Comparison of ENCODE assay signal across 10 mouse cellular contexts in the genomic region with DNA sequence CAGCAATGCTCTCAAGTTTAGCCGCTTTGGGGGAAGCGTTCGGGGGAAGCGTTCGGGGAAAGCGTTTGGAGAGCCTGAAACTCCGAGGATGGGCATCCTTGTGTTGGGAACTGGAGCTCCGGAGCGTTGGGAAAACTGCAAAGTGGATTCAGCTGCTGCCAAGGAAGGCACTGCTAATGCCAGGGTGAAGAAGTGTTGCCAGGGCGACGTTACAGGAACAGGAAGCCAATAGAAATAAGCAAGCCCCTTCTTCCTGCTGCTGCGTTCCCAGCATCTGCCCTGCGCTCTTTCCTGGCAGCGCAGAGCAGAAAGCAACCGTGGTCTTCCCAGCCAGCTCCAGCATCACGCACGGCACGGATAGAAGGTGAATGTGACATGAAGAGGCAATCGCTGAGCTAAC. TPM values are rescaled to one million over a fixed set of nuclear protein-coding genes. Genes with fewer than 3 reads are reported as not detected.
DNase-seq lines count a peak whose midpoint lies in the region; ATAC-seq and TF ChIP-seq lines count a peak whose summit lies in the region.
"Had no signal": no experiment of that assay in that cellular context is flagged by ENCODE, and none has a peak within 500 bp of the region (broad histone marks: within the 10 kb centered on the region; RNA-seq: fewer than 3 reads in every experiment).

No protein-coding gene starts in this region.

- ATAC-seq in intestine, embryonic 14.5 days (replicated peaks; ENCODE audit: low FRiP score, low TSS enrichment, low read depth), result no peak
- no peak; the same call in 1 of the 2 replicates for ATAC-seq in intestine, embryonic 16.5 days
- ATAC-seq in embryonic facial prominence, embryonic 15.5 days (ENCODE audit: insufficient number of reproducible peaks, low FRiP score, low TSS enrichment, low read depth), result no peak
- no peak for ATAC-seq in intestine, postnatal 0 days
- ATAC-seq in midbrain, postnatal 0 days (ENCODE audit: low FRiP score), result peak; percentile 54
- ATAC-seq in kidney, embryonic 16.5 days (ENCODE audit: low FRiP score, low TSS enrichment), result no peak

- no peak for TF ChIP-seq CTCF in intestine, postnatal 0 days (IDR thresholded peaks at IDR 0.05; ENCODE audit: low read depth)
- TF ChIP-seq CTCF in midbrain, postnatal 0 days (IDR thresholded peaks at IDR 0.05), result no peak

- peak overlapping the region; percentile 14; the same call in 1 of the 2 replicates for H3K4me2 ChIP-seq in intestine, embryonic 14.5 days (ENCODE audit: low read length)
- no peak overlapping the region for H3K4me2 ChIP-seq in intestine, embryonic 16.5 days (ENCODE audit: low read depth, low read length)
- H3K4me2 ChIP-seq in embryonic facial prominence, embryonic 15.5 days (replicated peaks), result peak overlapping the region; percentile 34
- 0 out of 2 replicates have a peak overlapping the region, but pooled peaks have one; percentile 10 for H3K4me2 ChIP-seq in intestine, postnatal 0 days (replicated peaks; ENCODE audit: low read depth)
- H3K4me2 ChIP-seq in midbrain, postnatal 0 days (ENCODE audit: low read depth, low read length, poor library complexity, severe bottlenecking), result peak overlapping the region; percentile 42
- H3K4me2 ChIP-seq in kidney, embryonic 16.5 days (replicated peaks; ENCODE audit: low read depth, low read length), result no peak overlapping the region
- H3K4me2 ChIP-seq: liver, embryonic 13.5 days had no signal

- H3K9me3 ChIP-seq in intestine, embryonic 14.5 days (ENCODE audit: control insufficient read depth, low read length), result no peaks in the 10 kb centered on the region
- no peaks in the 10 kb centered on the region for H3K9me3 ChIP-seq in intestine, embryonic 16.5 days (ENCODE audit: control insufficient read depth, low read length)
- no peaks in the 10 kb centered on the region for H3K9me3 ChIP-seq in embryonic facial prominence, embryonic 15.5 days (replicated peaks)
- H3K9me3 ChIP-seq in intestine, postnatal 0 days (ENCODE audit: control insufficient read depth), result no peaks in the 10 kb centered on the region
- no peaks in the 10 kb centered on the region for H3K9me3 ChIP-seq in midbrain, postnatal 0 days (ENCODE audit: low read length)
- no peaks in the 10 kb centered on the region for H3K9me3 ChIP-seq in kidney, embryonic 16.5 days (ENCODE audit: low read length)
- H3K9me3 ChIP-seq: liver, embryonic 13.5 days had no signal

- H3K36me3 ChIP-seq in intestine, embryonic 14.5 days (ENCODE audit: control insufficient read depth, insufficient read depth, low read length), result no peaks in the 10 kb centered on the region
- no peaks in the 10 kb centered on the region for H3K36me3 ChIP-seq in intestine, embryonic 16.5 days (ENCODE audit: control insufficient read depth, insufficient read depth, low read length)
- H3K36me3 ChIP-seq in embryonic facial prominence, embryonic 15.5 days, result no peaks in the 10 kb centered on the region
- H3K36me3 ChIP-seq in intestine, postnatal 0 days (ENCODE audit: control insufficient read depth, insufficient read depth), result no peaks in the 10 kb centered on the region
- no peaks in the 10 kb centered on the region for H3K36me3 ChIP-seq in midbrain, postnatal 0 days (ENCODE audit: insufficient read depth, low read length)
- H3K36me3 ChIP-seq in kidney, embryonic 16.5 days (ENCODE audit: insufficient read depth, low read length), result no peaks in the 10 kb centered on the region
- H3K36me3 ChIP-seq: liver, embryonic 13.5 days had no signal

- no peak overlapping the region for H3K4me3 ChIP-seq in intestine, embryonic 14.5 days (ENCODE audit: low read depth, low read length)
- no peak overlapping the region for H3K4me3 ChIP-seq in intestine, embryonic 16.5 days (ENCODE audit: low read length)
- H3K4me3 ChIP-seq in embryonic facial prominence, embryonic 15.5 days (replicated peaks), result peak overlapping the region; percentile 21
- H3K4me3 ChIP-seq in intestine, postnatal 0 days (ENCODE audit: low read depth, low read length), result no peak overlapping the region
- H3K4me3 ChIP-seq in midbrain, postnatal 0 days (ENCODE audit: low read depth, low read length), result peak overlapping the region; percentile 8; the same call in 1 of the 2 replicates
- no peak overlapping the region for H3K4me3 ChIP-seq in kidney, embryonic 16.5 days (ENCODE audit: low read length)
- H3K4me3 ChIP-seq: liver, embryonic 13.5 days had no signal

- WGBS in intestine, embryonic 14.5 days, result 56% methylated on average over 19 of the region's 19 CpGs
- 49% methylated on average over 19 of the region's 19 CpGs for WGBS in intestine, embryonic 16.5 days
- 37% methylated on average over 19 of the region's 19 CpGs for WGBS in embryonic facial prominence, embryonic 15.5 days
- WGBS in intestine, postnatal 0 days, result 53% methylated on average over 19 of the region's 19 CpGs
- 31% methylated on average over 19 of the region's 19 CpGs for WGBS in midbrain, postnatal 0 days
- 57% methylated on average over 19 of the region's 19 CpGs for WGBS in kidney, embryonic 16.5 days

- H3K27me3 ChIP-seq in intestine, embryonic 14.5 days (replicated peaks; ENCODE audit: control insufficient read depth, insufficient read depth, low read length), result no peaks in the 10 kb centered on the region
- H3K27me3 ChIP-seq in intestine, embryonic 16.5 days (replicated peaks; ENCODE audit: control insufficient read depth, insufficient read depth, low read length), result no peaks in the 10 kb centered on the region; the same call in 1 of the 2 replicates
- no peaks in the 10 kb centered on the region for H3K27me3 ChIP-seq in embryonic facial prominence, embryonic 15.5 days
- peaks cover 5% of the 10 kb centered on the region; the same call in 1 of the 2 replicates for H3K27me3 ChIP-seq in intestine, postnatal 0 days (replicated peaks; ENCODE audit: control insufficient read depth, insufficient read depth, low read length)
- H3K27me3 ChIP-seq in midbrain, postnatal 0 days (ENCODE audit: insufficient read depth, low read length), result no peaks in the 10 kb centered on the region
- H3K27me3 ChIP-seq in kidney, embryonic 16.5 days (ENCODE audit: insufficient read depth, low read length), result no peaks in the 10 kb centered on the region

- H3K4me1 ChIP-seq in intestine, embryonic 14.5 days (replicated peaks; ENCODE audit: control insufficient read depth, insufficient read depth, low read length), result 0 out of 2 replicates have a peak, but pooled peaks cover 5% of the 10 kb centered on the region
- peaks cover 4% of the 10 kb centered on the region for H3K4me1 ChIP-seq in intestine, embryonic 16.5 days (ENCODE audit: control insufficient read depth, insufficient read depth, low read length)
- peaks cover under 1% of the 10 kb centered on the region; the same call in 1 of the 2 replicates for H3K4me1 ChIP-seq in embryonic facial prominence, embryonic 15.5 days
- H3K4me1 ChIP-seq in intestine, postnatal 0 days (replicated peaks; ENCODE audit: control insufficient read depth, insufficient read depth, low read length), result no peaks in the 10 kb centered on the region
- H3K4me1 ChIP-seq in midbrain, postnatal 0 days (ENCODE audit: insufficient read depth, low read length), result peaks cover 3% of the 10 kb centered on the region; the same call in 1 of the 2 replicates
- no peaks in the 10 kb centered on the region for H3K4me1 ChIP-seq in kidney, embryonic 16.5 days (ENCODE audit: insufficient read depth, low read length)
- H3K4me1 ChIP-seq: liver, embryonic 13.5 days had no signal

- H3K9ac ChIP-seq in intestine, embryonic 14.5 days (ENCODE audit: low read length), result no peak overlapping the region
- H3K9ac ChIP-seq in intestine, embryonic 16.5 days (ENCODE audit: low read depth, low read length), result no peak overlapping the region
- H3K9ac ChIP-seq in embryonic facial prominence, embryonic 15.5 days, result no peak overlapping the region
- no peak overlapping the region for H3K9ac ChIP-seq in intestine, postnatal 0 days (ENCODE audit: low read depth, low read length)
- 0 out of 2 replicates have a peak overlapping the region, but pooled peaks have one; percentile 24 for H3K9ac ChIP-seq in midbrain, postnatal 0 days (replicated peaks; ENCODE audit: low read length, poor library complexity, severe bottlenecking)
- H3K9ac ChIP-seq in kidney, embryonic 16.5 days (replicated peaks; ENCODE audit: low read length), result no peak overlapping the region
- H3K9ac ChIP-seq: liver, embryonic 13.5 days had no signal

- H3K27ac ChIP-seq in intestine, embryonic 14.5 days (ENCODE audit: low read depth), result no peak overlapping the region
- no peak overlapping the region for H3K27ac ChIP-seq in intestine, embryonic 16.5 days (ENCODE audit: low read length)
- H3K27ac ChIP-seq in embryonic facial prominence, embryonic 15.5 days (replicated peaks), result no peak overlapping the region
- H3K27ac ChIP-seq in intestine, postnatal 0 days (ENCODE audit: low read depth, low read length), result no peak overlapping the region
- H3K27ac ChIP-seq in midbrain, postnatal 0 days (ENCODE audit: low read depth, low read length), result peak overlapping the region; percentile 69
- H3K27ac ChIP-seq in kidney, embryonic 16.5 days (ENCODE audit: low read length), result no peak overlapping the region
- H3K27ac ChIP-seq: liver, embryonic 13.5 days had no signal

- DNase-seq in intestine, embryonic 14.5 days (ENCODE audit: low spot score), result no peak
- DNase-seq in midbrain, postnatal 0 days (ENCODE audit: low spot score), result peak; percentile 87
- no peak for DNase-seq in B cell, adult 2 months
- no peak for DNase-seq in thymus, postnatal 0 days (ENCODE audit: low spot score)
- DNase-seq: cerebellum, adult 9-11 months; liver, embryonic 13.5 days had no signal

RNA-seq across cellular contexts. Expression of gene Trim62, which starts 10.4 kb away (rescaled TPM):
- 6.5 and 6.6 TPM in 2 replicates for polyA plus RNA-seq in intestine, embryonic 14.5 days (2014; fragmentation: Nextera tagmentation; extraction: Ambion mirVana)
- polyA plus RNA-seq in intestine, embryonic 16.5 days (2015; fragmentation: Nextera tagmentation; extraction: Ambion mirVana), result 2.2 and 2.3 TPM in 2 replicates
- 9.1 and 10.6 TPM in 2 replicates for polyA plus RNA-seq in embryonic facial prominence, embryonic 15.5 days (2015; fragmentation: Nextera tagmentation; extraction: Ambion mirVana)
- polyA plus RNA-seq in intestine, postnatal 0 days (2015; fragmentation: Nextera tagmentation; extraction: Ambion mirVana), result 2.1 and 2.8 TPM in 2 replicates
- 22.3 and 25.2 TPM in 2 replicates for total RNA-seq in midbrain, postnatal 0 days (2014; rRNA removed)
- polyA plus RNA-seq in midbrain, postnatal 0 days (2015; fragmentation: Nextera tagmentation; extraction: Ambion mirVana), result 25.9 and 26.8 TPM in 2 replicates
- 6.4 and 7.2 TPM in 2 replicates for polyA plus RNA-seq in kidney, embryonic 16.5 days (2015; fragmentation: Nextera tagmentation; extraction: Ambion mirVana)
- polyA plus RNA-seq in thymus, postnatal 0 days (2015; fragmentation: Nextera tagmentation; extraction: Ambion mirVana), result 0.84 and 1.0 TPM in 2 replicates

Comparison
In these comparisons a context has a peak if more than half of its experiments do, and no peak if none do; other contexts are left out.
1. H3K4me2 ChIP-seq: peak in intestine, embryonic 14.5 days (single experiment), embryonic facial prominence, embryonic 15.5 days (single experiment), intestine, postnatal 0 days (single experiment) and midbrain, postnatal 0 days (single experiment); none in intestine, embryonic 16.5 days (single experiment) and kidney, embryonic 16.5 days (single experiment).
2. H3K4me3 ChIP-seq: peak in embryonic facial prominence, embryonic 15.5 days (single experiment) and midbrain, postnatal 0 days (single experiment); none in intestine, embryonic 14.5 days (single experiment), intestine, embryonic 16.5 days (single experiment), intestine, postnatal 0 days (single experiment) and kidney, embryonic 16.5 days (single experiment).